ENCODE assay signal across 8 mouse cellular contexts in genomic region chr6:90561234-90561781, GRCm38 (mm10). TPM values are rescaled to one million over a fixed set of nuclear protein-coding genes. Genes with fewer than 3 reads are reported as not detected.
DNase-seq lines count a peak whose midpoint lies in the region; ATAC-seq and TF ChIP-seq lines count a peak whose summit lies in the region.

No protein-coding gene starts in this region.

- WGBS in lung, embryonic 15.5 days = 23% methylated on average over 2 of the region's 2 CpGs
- WGBS in forebrain, embryonic 12.5 days = 38% methylated on average over 2 of the region's 2 CpGs
- 26% methylated on average over 2 of the region's 2 CpGs for WGBS in cerebellum, adult 2 months

- no peaks in the 10 kb centered on the region for H3K36me3 ChIP-seq in lung, embryonic 15.5 days
- H3K36me3 ChIP-seq in forebrain, embryonic 12.5 days (replicated peaks) = no peaks in the 10 kb centered on the region

- TF ChIP-seq POLR2A in cerebellum, adult 2 months (IDR thresholded peaks at IDR 0.05; ENCODE audit: borderline replicate concordance, insufficient read depth, low read length) = no peak

- ATAC-seq in lung, embryonic 15.5 days (ENCODE audit: borderline replicate concordance, extremely low read depth, low FRiP score, low TSS enrichment) = peak; percentile 40; the same call in 1 of the 2 replicates
- ATAC-seq in forebrain, embryonic 12.5 days (ENCODE audit: low FRiP score) = peak; percentile 75
- ATAC-seq in inflammation-experienced regulatory T-cells, adult 6 months = no peak
- no peak for ATAC-seq in monocyte, adult 5-6 weeks (replicated peaks; ENCODE audit: insufficient number of reproducible peaks, low FRiP score, low TSS enrichment, poor library complexity, severe bottlenecking)
- no peak for ATAC-seq in CD4-positive, CD25-positive, alpha-beta regulatory T cell, adult 4 months

- TF ChIP-seq CTCF in cerebellum, adult 2 months (IDR thresholded peaks at IDR 0.05; ENCODE audit: borderline replicate concordance, insufficient read depth, low read depth, low read length) = no peak

- H3K27ac ChIP-seq in lung, embryonic 15.5 days = 0 out of 2 replicates have a peak overlapping the region, but pooled peaks have one; percentile 1
- H3K27ac ChIP-seq in forebrain, embryonic 12.5 days = peak overlapping the region; percentile 63
- H3K27ac ChIP-seq in cerebellum, adult 2 months (ENCODE audit: insufficient read depth, low read length) = no peak overlapping the region

- DNase-seq in lung, postnatal 14 days = no peak
- DNase-seq in lung, postnatal 36 days = peak; percentile 47
- DNase-seq in cerebellum, adult 2 months = no peak

- H3K4me3 ChIP-seq in lung, embryonic 15.5 days = no peak overlapping the region
- H3K4me3 ChIP-seq in forebrain, embryonic 12.5 days (replicated peaks) = no peak overlapping the region
- no peak overlapping the region for H3K4me3 ChIP-seq in cerebellum, adult 2 months (replicated peaks; ENCODE audit: insufficient read depth, low read depth, low read length)

- H3K4me1 ChIP-seq in lung, embryonic 15.5 days = peaks cover 4% of the 10 kb centered on the region; the same call in 1 of the 2 replicates
- peaks cover 16% of the 10 kb centered on the region for H3K4me1 ChIP-seq in forebrain, embryonic 12.5 days
- H3K4me1 ChIP-seq in cerebellum, adult 2 months (ENCODE audit: control insufficient read depth, insufficient read depth, low read length) = no peaks in the 10 kb centered on the region

- H3K9me3 ChIP-seq in lung, embryonic 15.5 days = no peaks in the 10 kb centered on the region
- H3K9me3 ChIP-seq in forebrain, embryonic 12.5 days = no peaks in the 10 kb centered on the region

- H3K4me2 ChIP-seq in lung, embryonic 15.5 days = no peak overlapping the region
- H3K4me2 ChIP-seq in forebrain, embryonic 12.5 days = no peak overlapping the region

- H3K27me3 ChIP-seq in lung, embryonic 15.5 days = no peaks in the 10 kb centered on the region
- no peaks in the 10 kb centered on the region for H3K27me3 ChIP-seq in forebrain, embryonic 12.5 days
- H3K27me3 ChIP-seq in cerebellum, adult 2 months (ENCODE audit: control insufficient read depth, insufficient read depth, low read length) = no peaks in the 10 kb centered on the region

- H3K9ac ChIP-seq in lung, embryonic 15.5 days = no peak overlapping the region
- no peak overlapping the region for H3K9ac ChIP-seq in forebrain, embryonic 12.5 days

RNA-seq across cellular contexts. Expression of gene Slc41a3, which starts 43.2 kb away (rescaled TPM):
- polyA plus RNA-seq in lung, embryonic 15.5 days (2015; fragmentation: Nextera tagmentation; extraction: Ambion mirVana) = 5.2 and 6.3 TPM in 2 replicates
- polyA plus RNA-seq in forebrain, embryonic 12.5 days (2016; fragmentation: Nextera tagmentation; extraction: Ambion mirVana) = 2.0 and 2.1 TPM in 2 replicates
- polyA plus RNA-seq in cerebellum, adult 2 months (2012; rRNA removed) = 32.8 and 36.1 TPM in 2 replicates
- 1 to 10 TPM; 2.8 to 5.6 (median 3.1) TPM for polyA plus RNA-seq in inflammation-experienced regulatory T-cells, adult 6 months (2017; shearing (Covaris generic))
- 10.1 to 17.7 TPM (median 15.7 TPM) in 3 replicates for total RNA-seq in monocyte, adult 5-6 weeks (2017)
- 10 to 100 TPM in 1 of 2 experiments, 1 to 10 TPM in 1; 8.2 to 11.8 TPM for polyA plus RNA-seq in CD4-positive, CD25-positive, alpha-beta regulatory T cell, adult 4 months (2017; shearing (Covaris generic))

Comparison
In these comparisons a context has a peak if more than half of its experiments do, and no peak if none do; other contexts are left out.
1. ATAC-seq: peak in lung, embryonic 15.5 days (single experiment) and forebrain, embryonic 12.5 days (single experiment); none in inflammation-experienced regulatory T-cells, adult 6 months (single experiment), monocyte, adult 5-6 weeks (single experiment) and CD4-positive, CD25-positive, alpha-beta regulatory T cell, adult 4 months (single experiment).